Mouse (Mus musculus) ES-E14 (cell line): ENCODE measurements around the gene Ccdc126.

ENCODE experiments used
- CHD2 ChIP-seq: IDR thresholded peaks from 2 replicates; pipeline ENCODE4 v1.6.1; 2014; ENCODE audit warnings: mild to moderate bottlenecking, low read depth, low read length, inconsistent platforms
- HCFC1 ChIP-seq: IDR thresholded peaks from 2 replicates; pipeline ENCODE4 v1.6.1; 2012; ENCODE audit warnings: low read length, inconsistent platforms, borderline replicate concordance; ENCODE audit not compliant: insufficient read depth

DNA sequence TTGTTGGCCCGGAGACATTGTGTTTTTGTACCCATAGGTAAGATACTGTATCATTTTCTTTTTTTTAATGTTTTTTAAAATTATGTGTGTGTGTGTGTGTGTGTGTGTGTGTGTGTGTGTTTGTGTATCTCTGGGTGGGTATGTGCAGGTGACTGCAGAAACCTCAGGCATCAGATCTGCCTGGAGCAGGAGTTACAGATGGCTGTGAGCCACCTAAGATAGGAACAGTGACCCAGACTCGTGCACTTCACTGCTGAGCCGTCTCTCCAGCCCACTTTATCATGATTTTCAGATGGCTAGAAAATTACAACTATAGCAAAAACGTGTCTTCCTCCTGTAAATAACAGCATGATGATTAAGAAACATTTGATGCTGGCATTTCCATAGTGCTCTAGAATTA lies 53.6 kb downstream of the Ccdc126 start:
- TF ChIP-seq CHD2 (no peak), HCFC1 (no peak)
